Mouse (Mus musculus): Measurements from ENCODE around the gene Acrbp. TPM values are rescaled to one million over a fixed set of nuclear protein-coding genes. Genes with fewer than 3 reads are reported as not detected.
"Not testable (repeated sequence)": the region's sequence is repeated elsewhere in the genome, so short reads cannot be mapped to it uniquely, and the experiment has no call there.

Gene Acrbp
- total and polyA plus RNA-seq, 2 experiments = 4.1 to 6.6 TPM

DNA sequence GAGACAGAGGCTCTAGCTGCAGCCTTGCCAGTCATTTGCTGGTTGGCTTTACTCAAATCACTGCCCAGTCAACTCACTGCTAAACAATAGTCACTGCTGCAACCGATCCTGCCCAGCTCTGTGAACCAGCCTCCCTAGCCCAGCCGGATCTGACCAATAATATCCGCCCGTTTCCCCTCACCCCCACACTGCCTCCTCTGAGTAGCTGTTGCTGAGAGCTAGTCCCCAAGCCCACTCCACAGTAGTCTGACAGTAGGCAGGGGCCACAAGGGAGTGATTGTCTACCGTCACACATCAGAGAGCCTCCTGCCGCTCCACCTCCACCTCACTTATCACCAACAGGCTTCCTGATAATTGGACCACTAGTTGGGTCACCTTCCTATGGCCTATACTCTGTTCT, 12.0 kb downstream of the Acrbp start:
- H3K79me2 ChIP-seq (ENCODE audit: control insufficient read depth, insufficient read depth, low read length) = no peaks in the 10 kb centered on the region
- H3K27ac ChIP-seq (replicated peaks; ENCODE audit: insufficient read depth, low read depth, low read length) = no peak overlapping the region
- H3K4me1 ChIP-seq (ENCODE audit: control insufficient read depth, insufficient read depth, low read length) = no peaks in the 10 kb centered on the region
- 75% methylated on average over 6 of the region's 6 CpGs for WGBS
- DNase-seq (ENCODE audit: extremely low read depth, low read depth, low spot score) = no peak
- TF ChIP-seq POLR2A (IDR thresholded peaks at IDR 0.05; ENCODE audit: extremely low read depth, insufficient read depth, low read length) = no peak
- no peak for TF ChIP-seq CTCF (IDR thresholded peaks at IDR 0.05; ENCODE audit: low read depth, low read length)
- no peak overlapping the region for H3K9ac ChIP-seq (ENCODE audit: low read depth, low read length)
- H3K27me3 ChIP-seq (ENCODE audit: control insufficient read depth, insufficient read depth, low read length) = no peaks in the 10 kb centered on the region
- H3K36me3 ChIP-seq (ENCODE audit: control insufficient read depth, insufficient read depth, low read length) = no peaks in the 10 kb centered on the region
- H3K4me3 ChIP-seq (ENCODE audit: insufficient read depth, low read depth, low read length) = no peak overlapping the region

DNA sequence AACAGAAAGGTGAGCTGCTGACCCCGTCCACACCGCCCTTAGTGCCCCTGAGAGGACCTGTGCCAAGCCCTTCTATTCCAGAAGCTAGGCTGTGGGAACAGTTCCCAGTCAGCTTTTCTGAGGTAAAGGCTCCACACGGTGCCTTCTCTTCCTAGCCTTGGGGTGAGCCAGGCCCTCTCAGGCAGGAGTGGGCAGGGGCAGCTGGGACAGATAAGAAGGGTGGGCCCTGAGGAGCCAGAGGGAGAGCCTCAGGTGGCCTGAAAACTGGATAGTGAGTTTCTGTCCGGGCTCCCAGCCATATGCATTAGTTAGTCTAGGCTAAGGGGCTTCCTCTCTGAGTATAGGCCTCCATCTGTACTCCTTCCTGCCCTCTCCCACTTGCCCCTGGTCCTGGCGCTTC, 13.0 kb downstream of the Acrbp start:
- DNase-seq (ENCODE audit: extremely low read depth, low read depth, low spot score) = no peak
- Histone ChIP-seq H3K27me3 (ENCODE audit: control insufficient read depth, insufficient read depth, low read length) (no peaks in the 10 kb centered on the region), H3K4me3 (ENCODE audit: insufficient read depth, low read depth, low read length) (no peak overlapping the region), H3K4me1 (ENCODE audit: control insufficient read depth, insufficient read depth, low read length) (no peaks in the 10 kb centered on the region), H3K79me2 (ENCODE audit: control insufficient read depth, insufficient read depth, low read length) (no peaks in the 10 kb centered on the region), H3K9ac (ENCODE audit: low read depth, low read length) (no peak overlapping the region), H3K36me3 (ENCODE audit: control insufficient read depth, insufficient read depth, low read length) (no peaks in the 10 kb centered on the region), H3K27ac (replicated peaks; ENCODE audit: insufficient read depth, low read depth, low read length) (no peak overlapping the region)
- WGBS = 81% methylated on average over 5 of the region's 5 CpGs
- TF ChIP-seq CTCF (IDR thresholded peaks at IDR 0.05; ENCODE audit: low read depth, low read length) (no peak), POLR2A (IDR thresholded peaks at IDR 0.05; ENCODE audit: extremely low read depth, insufficient read depth, low read length) (no peak)

DNA sequence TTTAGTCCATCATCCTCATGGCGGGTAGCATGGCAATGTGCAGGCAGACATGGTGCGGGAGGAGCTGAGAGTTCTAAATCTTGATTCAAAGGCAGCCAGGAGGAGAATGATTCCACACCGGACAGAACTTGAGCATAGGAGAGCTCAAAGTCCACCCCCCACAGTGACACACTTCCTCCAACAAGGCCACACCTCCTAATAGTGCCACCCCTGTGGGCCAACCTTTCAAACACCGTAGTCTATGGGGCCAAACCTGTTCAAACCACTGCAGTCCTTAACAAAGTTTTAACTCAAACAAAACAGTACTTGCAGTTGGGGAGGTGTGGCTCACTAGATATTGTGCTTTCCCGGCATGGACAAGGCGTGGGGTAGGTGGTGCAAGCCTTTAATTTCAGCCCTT, 14.4 kb downstream of the Acrbp start:
- H3K27ac ChIP-seq (replicated peaks; ENCODE audit: insufficient read depth, low read depth, low read length) = no peak overlapping the region
- no peaks in the 10 kb centered on the region for H3K36me3 ChIP-seq (ENCODE audit: control insufficient read depth, insufficient read depth, low read length)
- H3K4me3 ChIP-seq (ENCODE audit: insufficient read depth, low read depth, low read length) = no peak overlapping the region
- no peak overlapping the region for H3K9ac ChIP-seq (ENCODE audit: low read depth, low read length)
- TF ChIP-seq POLR2A (IDR thresholded peaks at IDR 0.05; ENCODE audit: extremely low read depth, insufficient read depth, low read length) = no peak
- TF ChIP-seq CTCF (IDR thresholded peaks at IDR 0.05; ENCODE audit: low read depth, low read length) = no peak
- H3K27me3 ChIP-seq (ENCODE audit: control insufficient read depth, insufficient read depth, low read length) = no peaks in the 10 kb centered on the region; the same call in 1 of the 2 replicates
- 75% methylated on average over 6 of the region's 6 CpGs for WGBS
- no peaks in the 10 kb centered on the region for H3K79me2 ChIP-seq (ENCODE audit: control insufficient read depth, insufficient read depth, low read length)
- H3K4me1 ChIP-seq (ENCODE audit: control insufficient read depth, insufficient read depth, low read length) = no peaks in the 10 kb centered on the region
- DNase-seq (ENCODE audit: extremely low read depth, low read depth, low spot score) = peak; percentile 27

DNA sequence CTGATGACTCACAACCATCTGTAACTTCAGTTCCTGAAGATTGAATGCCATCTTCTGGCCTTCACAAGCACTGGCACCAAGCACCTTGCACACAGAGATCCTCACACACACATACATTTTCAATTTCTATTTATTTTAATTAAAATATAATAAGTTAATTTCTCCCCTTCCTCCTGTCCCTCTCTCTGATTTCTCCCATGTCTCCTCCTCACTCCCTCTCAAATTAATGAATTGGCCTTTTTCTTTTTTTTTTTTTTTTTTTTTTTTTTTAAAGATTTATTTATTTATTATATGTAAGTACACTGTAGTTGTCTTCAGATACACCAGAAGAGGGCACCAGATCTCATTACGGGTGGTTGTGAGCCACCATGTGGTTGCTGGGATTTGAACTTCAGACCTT, 15.7 kb downstream of the Acrbp start:
- not testable (repeated sequence) for H3K4me1 ChIP-seq (ENCODE audit: control insufficient read depth, insufficient read depth, low read length); H3K79me2 ChIP-seq (ENCODE audit: control insufficient read depth, insufficient read depth, low read length); H3K27me3 ChIP-seq (ENCODE audit: control insufficient read depth, insufficient read depth, low read length); DNase-seq (ENCODE audit: extremely low read depth, low read depth, low spot score); H3K9ac ChIP-seq (ENCODE audit: low read depth, low read length); H3K27ac ChIP-seq (replicated peaks; ENCODE audit: insufficient read depth, low read depth, low read length); H3K4me3 ChIP-seq (ENCODE audit: insufficient read depth, low read depth, low read length); H3K36me3 ChIP-seq (ENCODE audit: control insufficient read depth, insufficient read depth, low read length)
- no CpG with 5 or more reads among the region's 1 CpGs for WGBS

DNA sequence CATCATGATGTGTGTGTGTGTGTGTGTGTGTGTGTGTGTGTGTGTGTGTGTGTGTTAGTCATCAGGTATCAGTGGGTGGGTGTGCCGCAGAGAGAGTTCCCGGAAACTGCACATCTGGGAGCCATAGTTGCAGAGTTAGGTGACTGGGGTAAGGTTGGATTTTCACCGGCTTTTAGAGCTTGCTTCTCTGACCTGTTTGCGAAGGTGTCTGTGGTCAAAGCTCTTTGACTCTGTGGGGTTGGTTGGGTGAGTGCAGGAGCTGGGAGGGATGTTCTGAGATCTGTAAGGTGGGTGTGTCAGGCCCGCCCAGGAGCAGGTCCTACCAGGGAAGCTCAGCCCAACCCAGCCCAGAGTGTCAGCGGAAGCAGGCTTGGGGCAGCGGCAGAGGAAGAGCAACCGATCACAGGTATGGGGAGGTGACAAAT, 18.1 kb downstream of the Acrbp start, which contains the start of gene Lpar5:
Gene Lpar5 (plus strand): TSS at position 350 of the 425 bp plus-strand sequence.
- Histone ChIP-seq H3K27me3 (ENCODE audit: control insufficient read depth, insufficient read depth, low read length) (no peaks in the 10 kb centered on the region; the same call in 1 of the 2 replicates), H3K27ac (replicated peaks; ENCODE audit: insufficient read depth, low read depth, low read length) (no peak within 1 kb of the TSS), H3K79me2 (ENCODE audit: control insufficient read depth, insufficient read depth, low read length) (no peaks in the 10 kb centered on the region), H3K4me1 (ENCODE audit: control insufficient read depth, insufficient read depth, low read length) (no peaks in the 10 kb centered on the region), H3K4me3 (ENCODE audit: insufficient read depth, low read depth, low read length) (no peak within 1 kb of the TSS), H3K9ac (ENCODE audit: low read depth, low read length) (no peak within 1 kb of the TSS), H3K36me3 (ENCODE audit: control insufficient read depth, insufficient read depth, low read length) (no peaks in the 10 kb centered on the region)
- WGBS = 74% methylated on average over 8 of the region's 8 CpGs
- TF ChIP-seq POLR2A (IDR thresholded peaks at IDR 0.05; ENCODE audit: extremely low read depth, insufficient read depth, low read length) (no peak), CTCF (IDR thresholded peaks at IDR 0.05; ENCODE audit: low read depth, low read length) (no peak)
- no peak for DNase-seq (ENCODE audit: extremely low read depth, low read depth, low spot score)

DNA sequence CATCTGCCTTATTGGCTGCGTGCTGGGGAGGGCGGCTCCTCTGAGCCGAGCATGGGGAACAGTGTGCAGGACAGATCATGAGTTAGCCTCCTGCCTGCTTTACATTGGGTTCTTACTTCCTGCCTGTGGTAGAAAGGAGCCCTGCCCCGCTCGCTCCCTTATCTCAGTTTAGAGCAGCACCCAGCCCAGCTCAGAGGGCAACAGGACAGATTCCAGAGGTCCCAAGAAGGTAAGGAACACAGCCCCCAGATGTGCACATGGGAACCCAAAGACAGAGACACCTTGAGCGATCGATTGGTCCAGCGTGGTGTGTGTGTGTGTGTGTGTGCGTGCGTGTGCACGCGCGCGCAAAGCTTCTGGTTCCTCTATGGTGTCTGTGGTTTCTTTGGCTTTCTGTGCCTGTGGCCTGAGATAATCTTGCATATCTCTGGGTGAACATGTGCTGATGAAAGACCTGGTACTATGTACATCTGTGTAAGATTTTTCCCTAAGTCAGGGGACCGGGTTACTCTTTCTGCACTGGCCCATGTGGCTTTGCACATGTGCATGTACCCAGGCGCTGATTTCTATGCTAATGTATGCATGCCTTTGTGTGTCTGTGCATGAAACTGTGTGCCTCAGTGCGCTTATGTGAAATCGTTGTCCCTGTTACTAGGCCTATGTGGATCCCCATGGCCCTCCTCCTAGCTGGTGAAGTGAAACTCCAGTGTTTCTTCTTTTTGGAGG, 21.8 kb downstream of the Acrbp start:
- TF ChIP-seq CTCF (IDR thresholded peaks at IDR 0.05; ENCODE audit: low read depth, low read length) = no peak
- no peak for TF ChIP-seq POLR2A (IDR thresholded peaks at IDR 0.05; ENCODE audit: extremely low read depth, insufficient read depth, low read length)
- no peaks in the 10 kb centered on the region for H3K4me1 ChIP-seq (ENCODE audit: control insufficient read depth, insufficient read depth, low read length)
- WGBS = 82% methylated on average over 18 of the region's 18 CpGs
- no peak overlapping the region for H3K9ac ChIP-seq (ENCODE audit: low read depth, low read length)
- no peaks in the 10 kb centered on the region; the same call in 1 of the 2 replicates for H3K27me3 ChIP-seq (ENCODE audit: control insufficient read depth, insufficient read depth, low read length)
- no peaks in the 10 kb centered on the region for H3K79me2 ChIP-seq (ENCODE audit: control insufficient read depth, insufficient read depth, low read length)
- H3K4me3 ChIP-seq (ENCODE audit: insufficient read depth, low read depth, low read length) = no peak overlapping the region
- no peak for DNase-seq (ENCODE audit: extremely low read depth, low read depth, low spot score)
- H3K36me3 ChIP-seq (ENCODE audit: control insufficient read depth, insufficient read depth, low read length) = no peaks in the 10 kb centered on the region
- H3K27ac ChIP-seq (replicated peaks; ENCODE audit: insufficient read depth, low read depth, low read length) = no peak overlapping the region
